In the genomic region with DNA sequence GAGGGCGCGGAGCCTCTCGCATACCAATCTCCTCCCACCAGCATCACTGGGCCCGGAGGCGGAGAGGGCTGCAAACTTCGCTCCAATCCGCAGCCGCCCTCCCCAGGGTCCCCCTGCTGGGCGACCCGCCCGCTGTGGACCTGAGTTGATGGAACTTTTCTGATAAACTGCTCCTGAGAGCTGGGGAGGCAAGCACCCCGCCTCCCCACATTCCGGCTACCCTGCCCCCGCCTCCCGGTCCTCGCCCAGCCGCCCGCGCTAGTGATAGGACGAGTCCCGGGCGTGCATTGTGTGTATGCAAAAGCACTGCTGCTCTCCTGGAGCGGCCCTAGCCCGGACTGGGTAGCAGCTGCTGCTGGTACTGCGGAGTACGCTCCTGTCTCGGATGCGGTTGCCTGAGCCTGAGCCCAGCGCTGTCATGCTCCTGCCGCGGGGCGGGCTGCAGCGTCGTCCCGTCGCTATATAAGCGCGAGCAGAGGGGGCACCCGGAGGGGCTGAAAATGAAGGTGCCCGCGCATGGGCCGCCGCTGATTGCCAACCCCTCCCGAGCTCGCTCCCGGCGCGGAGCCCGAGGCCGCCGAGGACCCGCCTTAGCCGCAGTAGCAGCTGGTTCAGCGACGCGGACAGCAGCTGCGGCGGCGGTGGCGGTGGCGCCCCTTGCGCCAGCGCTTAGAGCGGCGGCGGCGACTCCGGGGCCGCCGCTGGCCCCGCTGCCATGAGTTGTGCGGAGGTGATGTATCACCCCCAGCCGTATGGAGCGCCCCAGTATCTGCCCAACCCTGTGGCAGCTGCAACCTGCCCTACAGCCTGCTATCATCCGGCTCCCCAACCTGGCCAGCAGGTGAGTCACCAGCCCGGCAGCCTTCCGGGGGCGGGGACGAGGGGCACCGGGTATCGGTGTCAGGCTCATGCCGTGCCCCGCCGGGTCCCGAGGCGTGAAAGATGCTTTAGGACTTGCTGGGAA, we compare ENCODE assay signal across 8 mouse cellular contexts. TPM values are rescaled to one million over a fixed set of nuclear protein-coding genes. Genes with fewer than 3 reads are reported as not detected.
DNase-seq lines count a peak whose midpoint lies in the region; ATAC-seq and TF ChIP-seq lines count a peak whose summit lies in the region.

Gene Vgll3, plus strand, starts transcription at position 340 of the 964 bp plus-strand sequence.

- H3ac ChIP-seq in C2C12 (ENCODE audit: control insufficient read depth, insufficient read length, low read depth): peak within 1 kb of the TSS; percentile 77

- no peaks in the 10 kb centered on the region for H3K79me2 ChIP-seq in C2C12 (ENCODE audit: control insufficient read depth, insufficient read depth)

- no peak for TF ChIP-seq CTCF in C2C12 (IDR thresholded peaks at IDR 0.05; ENCODE audit: control insufficient read depth, insufficient read depth, insufficient read length)
- 0 out of 2 replicates have a peak, but pooled peaks have one; percentile 25 for TF ChIP-seq CTCF in olfactory bulb, adult 2 months (IDR thresholded peaks at IDR 0.05; ENCODE audit: insufficient read depth, low read depth, low read length)

- H3K79me3 ChIP-seq in C2C12 (ENCODE audit: low read depth): no peaks in the 10 kb centered on the region

- peak within 1 kb of the TSS; percentile 98 for H3K4me2 ChIP-seq in forebrain, embryonic 16.5 days (ENCODE audit: low read length)

- no peak for TF ChIP-seq POLR2A in olfactory bulb, adult 2 months (IDR thresholded peaks at IDR 0.05; ENCODE audit: insufficient read depth, low read depth, low read length)

- peak; percentile 49 to 54 for DNase-seq in adrenal gland, postnatal 36 days
- peak; percentile 69 to 73 for DNase-seq in heart, postnatal 10 days
- peak; percentile 73 to 81 for DNase-seq in kidney, postnatal 4 days
- DNase-seq in lung, adult 18-20 months: peak; percentile 76 to 77
- peak; percentile 72 to 76 for DNase-seq in urinary bladder, postnatal 4 days (ENCODE audit: low spot score in 2 of 2)

- no peaks in the 10 kb centered on the region for H3K36me3 ChIP-seq in C2C12 (ENCODE audit: control insufficient read depth, insufficient read depth)
- H3K36me3 ChIP-seq in forebrain, embryonic 16.5 days (ENCODE audit: control insufficient read depth, insufficient read depth): no peaks in the 10 kb centered on the region

- H3K9ac ChIP-seq in forebrain, embryonic 16.5 days (replicated peaks; ENCODE audit: low read depth, low read length): peak within 1 kb of the TSS; percentile 66

- peaks cover 8% of the 10 kb centered on the region for H3K4me1 ChIP-seq in forebrain, embryonic 16.5 days (replicated peaks; ENCODE audit: control insufficient read depth, insufficient read depth, low read length)
- H3K4me1 ChIP-seq in olfactory bulb, adult 2 months (ENCODE audit: control insufficient read depth, insufficient read depth, low read length): peaks cover 6% of the 10 kb centered on the region; the same call in 1 of the 2 replicates

- intact Hi-C loops in heart, postnatal 10 days (cut with DNase I): no loop called here

- peak within 1 kb of the TSS; percentile 37 for H3K4me3 ChIP-seq in C2C12 (ENCODE audit: insufficient read depth, poor library complexity, severe bottlenecking)
- H3K4me3 ChIP-seq in forebrain, embryonic 16.5 days (replicated peaks; ENCODE audit: low read length): peak within 1 kb of the TSS; percentile 61
- H3K4me3 ChIP-seq in olfactory bulb, adult 2 months (ENCODE audit: insufficient read depth, low read depth, low read length): peak within 1 kb of the TSS; percentile 71

- WGBS in forebrain, embryonic 16.5 days: under 1% methylated on average over 86 of the region's 86 CpGs
- WGBS in olfactory bulb, adult 2 months: under 1% methylated on average over 86 of the region's 86 CpGs

- 0 out of 2 replicates have a peak within 1 kb of the TSS, but pooled peaks have one; percentile 11 for H3K27ac ChIP-seq in forebrain, embryonic 16.5 days (ENCODE audit: low read length)
- no peak within 1 kb of the TSS for H3K27ac ChIP-seq in olfactory bulb, adult 2 months (ENCODE audit: insufficient read depth, low read depth, low read length)

- no peaks in the 10 kb centered on the region for H3K27me3 ChIP-seq in C2C12 (ENCODE audit: control insufficient read depth, insufficient read depth, insufficient read length)
- peaks cover 9% of the 10 kb centered on the region; the same call in 1 of the 2 replicates for H3K27me3 ChIP-seq in forebrain, embryonic 16.5 days (replicated peaks; ENCODE audit: control insufficient read depth, insufficient read depth, low read length)

- ATAC-seq in forebrain, embryonic 16.5 days: peak; percentile 99

- H3K9me3 ChIP-seq in forebrain, embryonic 16.5 days (ENCODE audit: control insufficient read depth, low read length): 0 out of 2 replicates have a peak, but pooled peaks cover 4% of the 10 kb centered on the region

TF ChIP-seq in C2C12, 6 proteins besides CTCF, POLR2A, EP300 and RAD21:
- TF ChIP-seq USF1 (IDR thresholded peaks at IDR 0.05; ENCODE audit: low read depth) (no peak), MAX (IDR thresholded peaks at IDR 0.05) (no peak), CEBPB (IDR thresholded peaks at IDR 0.05; ENCODE audit: low read depth) (no peak), MYOD1 (IDR thresholded peaks at IDR 0.05; ENCODE audit: control insufficient read depth, insufficient read length, low read depth) (no peak), MYOG (IDR thresholded peaks at IDR 0.05; ENCODE audit: control insufficient read depth, extremely low read depth, insufficient read length) (no peak), FOSL1 (IDR thresholded peaks at IDR 0.05; ENCODE audit: insufficient read depth, low read length, poor library complexity, severe bottlenecking) (no peak)
TF ChIP-seq in C2C12: peak in this region for 0.

RNA-seq across cellular contexts. Expression of gene Vgll3, which starts in this region (rescaled TPM):
- 9.9 TPM for polyA plus RNA-seq in C2C12 (2012; fragmentation: generic; extraction: Trizol)
- 1 to 10 TPM; 2.8 to 5.1 TPM for total RNA-seq in adrenal gland, postnatal 36 days (2021)
- polyA plus RNA-seq in forebrain, embryonic 16.5 days (2015; fragmentation: Nextera tagmentation; extraction: Ambion mirVana): 0.38 and 0.52 TPM in 2 replicates
- 1 to 10 TPM; 4.1 to 5.5 TPM for total RNA-seq in heart, postnatal 10 days (2021)
- not detected in 2 replicates for polyA plus RNA-seq in olfactory bulb, adult 2 months (2012; ENCODE audit: insufficient read depth, insufficient read length, low replicate concordance, missing spikeins)

Comparison
In these comparisons a context has a peak if more than half of its experiments do, and no peak if none do; other contexts are left out.
1. Peak in ATAC-seq, H3K4me3 ChIP-seq, H3K27ac ChIP-seq, H3K9ac ChIP-seq and H3K4me2 ChIP-seq in forebrain, embryonic 16.5 days; RNA of the gene not detected or under 1 TPM.